Mouse (Mus musculus): ENCODE results near the gene Yipf3.

GRCm38 (mm10) chr17:46202421-46203071, 45.3 kb upstream of the Yipf3 start, which contains the start of the genes Polh and Xpo5:
- TF ChIP-seq TAL1 (IDR thresholded peaks at IDR 0.05; ENCODE audit: low read length) (no peak), GATA1 (IDR thresholded peaks at IDR 0.05; ENCODE audit: low read length) (peak; percentile 93)
